Mouse (Mus musculus) CH12.LX (cell line): Measurements from ENCODE around the gene Bcdin3d. TPM values are rescaled to one million over a fixed set of nuclear protein-coding genes. Genes with fewer than 3 reads are reported as not detected.
"Not testable (repeated sequence)": the region's sequence is repeated elsewhere in the genome, so short reads cannot be mapped to it uniquely, and the experiment has no call there.

Source experiments
- DNase-seq: peaks from one replicate; pipeline ENCODE4 v3.0.0-alpha.2; 2013; ENCODE audit errors: extremely low read depth
- H3K27ac ChIP-seq: 2 replicates; pipeline ENCODE4 v1.5.1; 2012; ENCODE audit warnings: low read depth, mild to moderate bottlenecking, control low read depth, moderate library complexity; ENCODE audit not compliant: insufficient read depth
- H3K27me3 ChIP-seq: replicated peaks from 2 replicates; pipeline ENCODE3; 2012; ENCODE audit warnings: inconsistent platforms
- H3K36me3 ChIP-seq, 2 experiments: replicated peaks in 1 of 2; 2 replicates each; pipeline versions ENCODE3 to v1.6.1; 2012; ENCODE audit warnings: inconsistent platforms in 1 of 2, low read length in 1 of 2, mild to moderate bottlenecking in 1 of 2, mixed read lengths in 1 of 2, moderate library complexity in 1 of 2; ENCODE audit not compliant: control insufficient read depth in 1 of 2, insufficient read depth in 1 of 2
- H3K4me1 ChIP-seq, 2 experiments: 2 replicates each; pipeline ENCODE4 v1.6.1; 2012; ENCODE audit warnings: inconsistent platforms in 1 of 2, moderate library complexity in 1 of 2; ENCODE audit not compliant: insufficient read depth in 2 of 2, control insufficient read depth in 1 of 2
- H3K4me2 ChIP-seq: 2 replicates; pipeline ENCODE4 v1.6.1; 2012; ENCODE audit warnings: low read depth, mild to moderate bottlenecking, control low read depth; ENCODE audit not compliant: poor library complexity, insufficient read depth, severe bottlenecking
- H3K4me3 ChIP-seq, 3 experiments: fragments of 150-350 bp in 1 of 3; sonication (generic) in 1 of 3; replicated peaks in 1 of 3; 2 replicates each; pipeline versions ENCODE3 to v1.5.1; 2011 to 2012; ENCODE audit warnings: low read depth in 2 of 3, low read length in 2 of 3, mild to moderate bottlenecking in 2 of 3, moderate library complexity in 2 of 3, control low read depth in 1 of 3, improper control_type of control experiment in 1 of 3, inconsistent platforms in 1 of 3, mixed read lengths in 1 of 3; ENCODE audit not compliant: poor library complexity in 1 of 3
- H3K79me2 ChIP-seq: replicated peaks from 2 replicates; pipeline ENCODE4 v1.6.1; 2012; ENCODE audit warnings: mild to moderate bottlenecking, moderate library complexity; ENCODE audit not compliant: control insufficient read depth, poor library complexity, insufficient read depth, severe bottlenecking; ENCODE audit errors: extremely low read depth
- H3K9ac ChIP-seq: 2 replicates; pipeline ENCODE4 v1.6.1; 2012; ENCODE audit warnings: low read depth, mild to moderate bottlenecking, control low read depth, moderate library complexity; ENCODE audit not compliant: insufficient read depth
- H3K9me3 ChIP-seq: replicated peaks from 2 replicates; pipeline ENCODE3; 2012; ENCODE audit warnings: low read length, inconsistent platforms, mixed read lengths
- BHLHE40 ChIP-seq: IDR thresholded peaks from 2 replicates; pipeline ENCODE4 v1.6.1; 2011; ENCODE audit warnings: mild to moderate bottlenecking, low read depth, low read length, improper control_type of control experiment
- CHD1 ChIP-seq: IDR thresholded peaks from 2 replicates; pipeline ENCODE4 v1.6.1; 2012; ENCODE audit warnings: low read depth, low read length, improper control_type of control experiment, inconsistent platforms
- E2F4 ChIP-seq: IDR thresholded peaks from 2 replicates; pipeline ENCODE4 v1.6.1; 2011; ENCODE audit warnings: low read depth, low read length, improper control_type of control experiment; ENCODE audit not compliant: insufficient replicate concordance
- EP300 ChIP-seq: IDR thresholded peaks from 2 replicates; pipeline ENCODE4 v1.6.1; 2011; ENCODE audit warnings: low read length, improper control_type of control experiment
- HCFC1 ChIP-seq: IDR thresholded peaks from 2 replicates; pipeline ENCODE4 v1.6.1; 2012; ENCODE audit warnings: low read depth, mild to moderate bottlenecking, inconsistent platforms, low read length, improper control_type of control experiment
- MEF2A ChIP-seq: IDR thresholded peaks from 2 replicates; pipeline ENCODE4 v1.6.1; 2014; ENCODE audit warnings: low read depth, mild to moderate bottlenecking, inconsistent platforms, low read length, improper control_type of control experiment, borderline replicate concordance
- PAX5 ChIP-seq: IDR thresholded peaks from 2 replicates; pipeline ENCODE4 v1.6.1; 2012; ENCODE audit warnings: low read length, inconsistent platforms, mixed read lengths
- RCOR1 ChIP-seq: conservative IDR thresholded peaks from 2 replicates; pipeline ENCODE4 v1.6.1; 2012; ENCODE audit warnings: low read depth, mild to moderate bottlenecking, inconsistent platforms, low read length, improper control_type of control experiment
- SMC3 ChIP-seq: IDR thresholded peaks from 2 replicates; pipeline ENCODE4 v1.6.1; 2011; ENCODE audit warnings: low read depth, low read length, improper control_type of control experiment
- TBP ChIP-seq: conservative IDR thresholded peaks from 2 replicates; pipeline ENCODE4 v1.6.1; 2011; ENCODE audit warnings: low read depth, low read length, improper control_type of control experiment
- TCF12 ChIP-seq: IDR thresholded peaks from 2 replicates; pipeline ENCODE4 v1.6.1; 2014; ENCODE audit warnings: low read depth, mild to moderate bottlenecking, inconsistent platforms, low read length, improper control_type of control experiment
- USF2 ChIP-seq: conservative IDR thresholded peaks from 2 replicates; pipeline ENCODE4 v1.6.1; 2011; ENCODE audit warnings: low read depth, low read length, improper control_type of control experiment
- ZC3H11A ChIP-seq: IDR thresholded peaks from 2 replicates; pipeline ENCODE4 v1.6.1; 2012; ENCODE audit warnings: low read depth, mild to moderate bottlenecking, inconsistent platforms, low read length, improper control_type of control experiment
- ZMIZ1 ChIP-seq: IDR thresholded peaks from 2 replicates; pipeline ENCODE4 v1.6.1; 2012; ENCODE audit warnings: low read depth, mild to moderate bottlenecking, inconsistent platforms, low read length, improper control_type of control experiment
- ZNF384 ChIP-seq: IDR thresholded peaks from 2 replicates; pipeline ENCODE4 v1.6.1; 2012; ENCODE audit warnings: low read depth, low read length, improper control_type of control experiment, inconsistent platforms
- dilution Hi-C: fragments of 300-500 bp; cut with MboI; formaldehyde crosslinking; loops from 2 replicates; pipeline ENCODE4 v1.14.3; 2020; ENCODE audit warnings: low sequenced_read_pairs; ENCODE audit not compliant: extremely low pct_unique_long_range_greater_than_20kb, extremely low pct_ligation_motif_present
- in situ Hi-C: fragments of 300-500 bp; cut with MboI; formaldehyde crosslinking; loops from 3 replicates; pipeline ENCODE4 v1.14.3; 2019; ENCODE audit warnings: low sequenced_read_pairs, low pct_ligation_motif_present, low pct_unique_long_range_greater_than_20kb, mixed read lengths
- polyA plus RNA-seq: library from polyadenylated mRNA; unstranded; fragments of >175 nt; gene quantifications from 2 replicates; pipeline ENCODE4 v1.2.1, GENCODE M21; 2012; ENCODE audit warnings: low read depth; ENCODE audit not compliant: insufficient read length
- total RNA-seq, 2 experiments: library from RNA; depleted of rRNA; stranded (reverse); fragments of 300-350 nt in 1 of 2; fragments of >200 nt in 1 of 2; gene quantifications; 2 replicates each; pipeline ENCODE4 v1.2.3; 2012 to 2014

Bcdin3d gene
- total and polyA plus RNA-seq, 3 experiments: 13.8 to 15.3 (median 14.2) TPM

- dilution Hi-C loops: no loop called here
- no peak overlapping the region for H3K27ac ChIP-seq
Measured at GRCm38 (mm10) chr15:99449751-99450280, 24.7 kb downstream of the Bcdin3d start.

GRCm38 (mm10) chr15:99449131-99449750 is 25.3 kb downstream of the Bcdin3d start:
- DNase-seq: no peak
- Histone ChIP-seq H3K4me1 (peaks cover 0 to 13% of the 10 kb centered on the region in 2 experiments; a peak in 2 of 4 replicates), H3K4me2 (no peak overlapping the region), H3K9ac (no peak overlapping the region), H3K79me2 (no peaks in the 10 kb centered on the region), H3K4me3 (no peak overlapping the region), H3K36me3 (peaks cover 0 to 27% of the 10 kb centered on the region in 2 experiments), H3K27ac (no peak overlapping the region), H3K9me3 (no peaks in the 10 kb centered on the region), H3K27me3 (no peaks in the 10 kb centered on the region)
- dilution Hi-C loops (no loop called here), in situ Hi-C loops (no loop called here)
- TF ChIP-seq TBP (peak; percentile 71), TCF12 (no peak), SMC3 (no peak), BHLHE40 (no peak)

More at GRCm38 (mm10) chr15:99449751-99450280, 24.7 kb downstream of the Bcdin3d start:
- H3K79me2 ChIP-seq: no peaks in the 10 kb centered on the region
- TF ChIP-seq PAX5 (no peak), MEF2A (no peak), BHLHE40 (no peak), SMC3 (no peak), ZMIZ1 (no peak), USF2 (no peak), CHD1 (no peak), EP300 (no peak), TBP (no peak), ZC3H11A (no peak), HCFC1 (no peak), E2F4 (no peak), RCOR1 (no peak), ZNF384 (no peak)
- TF ChIP-seq, all 38 proteins: peak for 0
- Histone ChIP-seq H3K27me3 (no peaks in the 10 kb centered on the region), H3K4me1 (peaks cover 0 to 14% of the 10 kb centered on the region in 2 experiments; a peak in 2 of 4 replicates), H3K9ac (no peak overlapping the region), H3K36me3 (peaks cover 0 to 27% of the 10 kb centered on the region in 2 experiments), H3K4me3 (no peak overlapping the region), H3K4me2 (no peak overlapping the region), H3K9me3 (no peaks in the 10 kb centered on the region)
- no peak for DNase-seq
- in situ Hi-C loops: no loop called here

GRCm38 (mm10) chr15:99446136-99446535 is 28.4 kb downstream of the Bcdin3d start:
- dilution Hi-C loops, H3K4me3 ChIP-seq, H3K9me3 ChIP-seq, H3K4me2 ChIP-seq, H3K9ac ChIP-seq, H3K27me3 ChIP-seq, H3K27ac ChIP-seq, DNase-seq, in situ Hi-C loops, H3K79me2 ChIP-seq: not testable (repeated sequence)
- H3K36me3 ChIP-seq: peaks cover 0 to 19% of the 10 kb centered on the region in 2 experiments
- peaks cover 0 to 13% of the 10 kb centered on the region in 2 experiments; a peak in 2 of 4 replicates for H3K4me1 ChIP-seq
